Mouse (Mus musculus): ENCODE results near the gene Enkd1. TPM values are rescaled to one million over a fixed set of nuclear protein-coding genes. Genes with fewer than 3 reads are reported as not detected.

Enkd1 gene
- polyA plus RNA-seq, 1 experiment = 4.3 TPM

DNA sequence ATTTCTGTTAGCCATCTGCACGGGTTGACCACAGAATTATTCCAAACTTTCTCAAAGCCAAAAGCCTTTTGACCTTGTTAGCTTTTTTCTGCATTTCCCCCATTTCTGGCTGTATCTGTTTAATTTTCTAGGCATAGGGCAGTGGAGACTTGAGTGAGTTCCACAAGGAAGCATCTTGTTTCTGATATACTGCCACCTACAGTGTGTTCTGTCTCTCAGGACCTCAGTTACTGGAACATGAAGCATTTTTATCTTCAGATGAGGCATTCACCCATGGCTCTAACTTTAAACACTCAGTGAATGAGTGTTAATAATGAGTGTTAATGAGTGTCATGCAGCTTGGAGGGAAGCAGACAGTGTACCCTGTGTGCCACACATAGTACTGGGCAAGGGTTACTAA lies 30.1 kb downstream of the Enkd1 start:
- TF ChIP-seq CTCF (IDR thresholded peaks at IDR 0.05; ENCODE audit: extremely low read depth, insufficient read depth, insufficient read length, insufficient replicate concordance) = no peak
- no peak for TF ChIP-seq POLR2A (IDR thresholded peaks at IDR 0.05; ENCODE audit: low read depth, low read length)
- Histone ChIP-seq H3K4me1 (ENCODE audit: control insufficient read depth, insufficient read depth, insufficient read length) (no peaks in the 10 kb centered on the region), H3K27me3 (ENCODE audit: control insufficient read depth, insufficient read depth, low read length) (no peaks in the 10 kb centered on the region), H3K27ac (ENCODE audit: insufficient read depth, low read length) (no peak overlapping the region), H3K36me3 (ENCODE audit: control insufficient read depth, insufficient read depth, low read length) (peaks cover 48% of the 10 kb centered on the region), H3K4me3 (ENCODE audit: extremely low read depth, insufficient read depth, insufficient read length) (no peak overlapping the region)
- no peak for DNase-seq (ENCODE audit: low read depth in 1 of 2, low spot score in 2 of 2)
- WGBS = 97% methylated on average over 1 of the region's 1 CpGs

DNA sequence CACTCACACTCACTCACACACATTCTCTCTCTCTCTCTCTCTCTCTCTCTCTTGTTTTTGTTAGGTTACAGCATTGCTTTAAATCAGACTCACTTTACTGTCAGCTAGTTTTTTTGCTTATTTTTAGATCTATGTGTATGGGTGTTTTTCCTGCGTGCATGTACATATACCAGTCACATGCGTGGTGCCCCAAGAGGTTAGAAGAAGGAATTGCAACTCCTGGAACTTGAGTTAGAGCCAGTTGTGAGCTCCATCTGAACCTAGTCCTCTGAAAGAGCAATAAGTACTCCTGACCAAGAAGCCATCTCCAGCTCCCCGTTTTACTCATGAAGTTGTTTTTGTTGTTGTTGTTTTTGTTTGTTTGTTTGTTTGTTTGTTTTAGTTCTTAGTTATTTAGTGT lies 46.8 kb downstream of the Enkd1 start:
- peak; percentile 19 to 37 for DNase-seq (ENCODE audit: low read depth in 1 of 2, low spot score in 2 of 2)

DNA sequence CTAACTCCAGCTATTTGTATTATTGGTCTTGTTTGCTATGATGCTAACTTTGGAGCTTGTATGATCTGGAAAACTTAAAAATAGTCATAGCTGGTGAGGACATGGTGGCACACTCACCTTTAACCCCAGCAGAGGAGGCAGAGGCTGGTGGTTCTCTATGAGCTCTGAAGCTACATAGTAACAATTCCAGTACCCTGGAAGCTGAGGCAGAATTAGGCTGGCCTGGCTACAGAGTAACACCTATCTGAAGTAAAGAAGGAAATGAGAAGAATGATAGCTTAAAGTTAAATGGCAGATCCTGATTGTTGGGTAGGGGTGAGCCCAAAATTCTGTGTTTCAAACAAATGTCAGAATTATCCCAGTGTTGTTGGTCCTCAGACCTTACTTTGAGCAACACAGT lies 50.4 kb downstream of the Enkd1 start:
- Histone ChIP-seq H3K27ac (ENCODE audit: insufficient read depth, low read length) (no peak overlapping the region), H3K4me3 (ENCODE audit: extremely low read depth, insufficient read depth, insufficient read length) (no peak overlapping the region), H3K4me1 (ENCODE audit: control insufficient read depth, insufficient read depth, insufficient read length) (no peaks in the 10 kb centered on the region), H3K27me3 (ENCODE audit: control insufficient read depth, insufficient read depth, low read length) (no peaks in the 10 kb centered on the region), H3K36me3 (ENCODE audit: control insufficient read depth, insufficient read depth, low read length) (peaks cover 10% of the 10 kb centered on the region)
- no peak for DNase-seq (ENCODE audit: low read depth in 1 of 2, low spot score in 2 of 2)
- TF ChIP-seq CTCF (IDR thresholded peaks at IDR 0.05; ENCODE audit: extremely low read depth, insufficient read depth, insufficient read length, insufficient replicate concordance) (no peak), POLR2A (IDR thresholded peaks at IDR 0.05; ENCODE audit: low read depth, low read length) (no peak)

More for the DNA sequence above, 46.8 kb downstream of the Enkd1 start:
- 60% methylated on average over 3 of the region's 3 CpGs for WGBS
- no peaks in the 10 kb centered on the region for H3K4me1 ChIP-seq (ENCODE audit: control insufficient read depth, insufficient read depth, insufficient read length)
- H3K36me3 ChIP-seq (ENCODE audit: control insufficient read depth, insufficient read depth, low read length) = peaks cover 17% of the 10 kb centered on the region
- no peaks in the 10 kb centered on the region for H3K27me3 ChIP-seq (ENCODE audit: control insufficient read depth, insufficient read depth, low read length)
- TF ChIP-seq CTCF (IDR thresholded peaks at IDR 0.05; ENCODE audit: extremely low read depth, insufficient read depth, insufficient read length, insufficient replicate concordance) = no peak
- no peak for TF ChIP-seq POLR2A (IDR thresholded peaks at IDR 0.05; ENCODE audit: low read depth, low read length)
- no peak overlapping the region for H3K4me3 ChIP-seq (ENCODE audit: extremely low read depth, insufficient read depth, insufficient read length)
- no peak overlapping the region for H3K27ac ChIP-seq (ENCODE audit: insufficient read depth, low read length)

Other genes starting within 250 kb of the Enkd1 start
- 8.1 and 14.7 TPM in 2 replicates for gene Tppp3, start 236.7 kb downstream of the Enkd1 start, polyA plus RNA-seq (2012; rRNA removed)
- 15.3 and 18.3 TPM in 2 replicates for gene Zdhhc1, start 211.3 kb downstream of the Enkd1 start, polyA plus RNA-seq (2012; rRNA removed)
- 0.44 and 0.62 TPM in 2 replicates for gene Hsd11b2, start 189.5 kb downstream of the Enkd1 start, polyA plus RNA-seq (2012; rRNA removed)
- 68.3 and 72.0 TPM in 2 replicates for gene Atp6v0d1, start 142.2 kb downstream of the Enkd1 start, polyA plus RNA-seq (2012; rRNA removed)
- 25.6 and 26.5 TPM in 2 replicates for gene Ripor1, start 103.0 kb downstream of the Enkd1 start, polyA plus RNA-seq (2012; rRNA removed)
- 22.1 and 24.5 TPM in 2 replicates for gene Ctcf, start 71.6 kb downstream of the Enkd1 start, polyA plus RNA-seq (2012; rRNA removed)
- gene Agrp, start 70.8 kb downstream of the Enkd1 start, polyA plus RNA-seq (2012; rRNA removed) = 0.14 TPM in 1 of 2 replicates, not detected in the other
- 62.1 and 72.2 TPM in 2 replicates for gene Carmil2, start 21.9 kb downstream of the Enkd1 start, polyA plus RNA-seq (2012; rRNA removed)
- gene Acd, start 7.1 kb downstream of the Enkd1 start, polyA plus RNA-seq (2012; rRNA removed) = 47.3 and 62.1 TPM in 2 replicates
- 8.7 and 12.1 TPM in 2 replicates for gene Pard6a, start 7.1 kb downstream of the Enkd1 start, polyA plus RNA-seq (2012; rRNA removed)
- not detected in 2 replicates for gene 4933405L10Rik, start 555 bp downstream of the Enkd1 start, polyA plus RNA-seq (2012; rRNA removed)
- 2.3 and 2.4 TPM in 2 replicates for gene Gfod2, start 50.5 kb upstream of the Enkd1 start, polyA plus RNA-seq (2012; rRNA removed)
- 50.0 and 59.9 TPM in 2 replicates for gene Ranbp10, start 119.1 kb upstream of the Enkd1 start, polyA plus RNA-seq (2012; rRNA removed)
- gene Tsnaxip1, start 119.5 kb upstream of the Enkd1 start, polyA plus RNA-seq (2012; rRNA removed) = 0.07 and 0.14 TPM in 2 replicates
- 14.2 and 16.4 TPM in 2 replicates for gene Cenpt, start 145.1 kb upstream of the Enkd1 start, polyA plus RNA-seq (2012; rRNA removed)
- 33.7 and 41.2 TPM in 2 replicates for gene Thap11, start 146.9 kb upstream of the Enkd1 start, polyA plus RNA-seq (2012; rRNA removed)
- 13.1 and 14.5 TPM in 2 replicates for gene Nutf2, start 152.4 kb upstream of the Enkd1 start, polyA plus RNA-seq (2012; rRNA removed)
- 71.3 and 90.0 TPM in 2 replicates for gene Edc4, start 172.7 kb upstream of the Enkd1 start, polyA plus RNA-seq (2012; rRNA removed)
- gene Nrn1l, start 185.4 kb upstream of the Enkd1 start, polyA plus RNA-seq (2012; rRNA removed) = 3.0 and 3.1 TPM in 2 replicates
- gene Pskh1, start 192.2 kb upstream of the Enkd1 start, polyA plus RNA-seq (2012; rRNA removed) = 24.3 and 30.3 TPM in 2 replicates
- 4,893 and 4,931 TPM in 2 replicates for gene Ctrl, start 225.7 kb upstream of the Enkd1 start, polyA plus RNA-seq (2012; rRNA removed)
- 228 and 357 TPM in 2 replicates for gene Psmb10, start 230.2 kb upstream of the Enkd1 start, polyA plus RNA-seq (2012; rRNA removed)
- gene Lcat, start 235.2 kb upstream of the Enkd1 start, polyA plus RNA-seq (2012; rRNA removed) = 2.7 and 3.1 TPM in 2 replicates